Mouse (Mus musculus) heart, postnatal 14 days (tissue): Measurements from ENCODE around the gene Dysf. TPM values are rescaled to one million over a fixed set of nuclear protein-coding genes. Genes with fewer than 3 reads are reported as not detected.

Experiments
- DNase-seq, 2 experiments: peaks; one replicate each; pipeline ENCODE4 v3.0.0; 2021 to 2022
- intact Hi-C: fragments of 180-260 bp; cut with DNase I; formaldehyde crosslinking; loops from one replicate; pipeline ENCODE4 v1.15.1; 2025
- total RNA-seq, 2 experiments: library from RNA; stranded (reverse); gene quantifications; 2 replicates each; pipeline ENCODE4 v1.2.3; 2021

Dysf gene
- total RNA-seq, 2 experiments from 2014 or later = 115 to 119 TPM

GRCm38 (mm10) chr6:84105148-84106022 lies 97.0 kb downstream of the Dysf start:
- intact Hi-C loops = no loop called here
- DNase-seq = peak; percentile 38 to 43

GRCm38 (mm10) chr6:84106082-84106481 lies 97.7 kb downstream of the Dysf start:
- no peak for DNase-seq
- intact Hi-C loops = no loop called here

GRCm38 (mm10) chr6:84110377-84110776 lies 102.0 kb downstream of the Dysf start:
- no peak for DNase-seq
- intact Hi-C loops = no loop called here

DNA sequence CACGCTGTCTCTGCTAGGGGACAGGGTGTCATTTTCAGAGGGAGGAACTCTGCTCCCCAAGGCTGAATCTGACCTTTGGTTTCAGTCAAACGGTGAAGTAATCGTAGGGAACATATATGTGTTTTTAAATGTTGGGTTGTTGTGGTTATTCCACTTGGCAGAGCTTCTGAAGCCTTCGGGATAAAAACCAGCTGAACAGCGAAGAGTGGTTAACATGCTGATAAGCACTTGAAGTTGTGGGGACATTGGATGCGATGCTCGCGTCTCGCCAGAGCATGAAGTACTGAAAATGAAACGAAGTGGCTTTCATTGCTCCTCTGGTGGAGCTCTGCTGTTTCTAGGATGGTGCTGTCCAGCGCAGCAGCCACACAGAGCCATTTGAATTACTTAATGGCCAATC lies 102.7 kb downstream of the Dysf start:
- no peak for DNase-seq
- intact Hi-C loops = no loop called here

DNA sequence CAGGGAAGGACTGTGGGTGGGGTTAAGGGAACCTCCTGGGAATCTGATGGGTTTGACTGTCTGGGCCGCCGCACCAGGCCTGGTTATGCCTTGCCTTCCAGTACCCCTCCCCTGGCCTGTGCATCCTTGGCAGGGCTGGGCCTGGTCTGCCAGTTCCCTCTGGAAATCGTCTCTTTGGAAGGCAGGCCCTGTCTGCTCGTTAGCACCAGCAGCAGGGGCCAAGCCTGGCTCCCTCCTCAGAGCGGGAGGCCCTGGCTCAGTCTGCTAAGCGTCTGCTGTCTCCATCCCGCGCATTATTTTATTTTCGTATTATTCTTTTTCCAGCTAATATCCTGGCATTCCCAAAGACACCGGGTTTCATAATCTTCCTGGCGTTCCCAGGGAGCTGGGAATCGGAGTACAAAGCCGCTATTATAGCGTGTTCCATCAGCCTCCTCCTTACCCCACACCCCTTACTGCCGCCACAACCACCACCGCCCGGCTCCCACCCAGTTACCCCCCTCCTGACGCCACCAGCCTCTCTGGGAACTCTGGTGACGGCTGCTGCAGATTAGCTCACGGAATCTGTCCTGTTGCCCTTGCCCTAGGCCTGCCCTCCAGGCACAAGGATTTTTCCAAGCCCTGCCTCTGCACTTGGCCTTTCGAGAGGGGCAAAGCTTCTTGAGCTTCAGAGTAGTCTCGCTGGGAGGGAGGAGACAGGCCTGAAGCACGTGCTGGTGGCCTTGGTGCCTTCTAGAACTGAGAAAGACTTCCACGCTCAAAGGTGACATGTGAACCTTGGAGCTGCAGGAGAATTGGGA lies 111.5 kb downstream of the Dysf start:
- no peak for DNase-seq

GRCm38 (mm10) chr6:84124609-84125008 lies 116.2 kb downstream of the Dysf start:
- DNase-seq = no peak
- intact Hi-C loops = no loop called here

More for the DNA sequence above, 111.5 kb downstream of the Dysf start:
- intact Hi-C loops = no loop called here

GRCm38 (mm10) chr6:84125101-84125500 lies 116.7 kb downstream of the Dysf start:
- intact Hi-C loops = no loop called here
- no peak for DNase-seq

- no peak for DNase-seq
- intact Hi-C loops = no loop called here
These were observed 119.8 kb downstream of the Dysf start for GRCm38 (mm10) chr6:84128229-84128628.

- intact Hi-C loops = no loop called here
- DNase-seq = no peak
These were observed 122.5 kb downstream of the Dysf start for GRCm38 (mm10) chr6:84130867-84131266.

DNA sequence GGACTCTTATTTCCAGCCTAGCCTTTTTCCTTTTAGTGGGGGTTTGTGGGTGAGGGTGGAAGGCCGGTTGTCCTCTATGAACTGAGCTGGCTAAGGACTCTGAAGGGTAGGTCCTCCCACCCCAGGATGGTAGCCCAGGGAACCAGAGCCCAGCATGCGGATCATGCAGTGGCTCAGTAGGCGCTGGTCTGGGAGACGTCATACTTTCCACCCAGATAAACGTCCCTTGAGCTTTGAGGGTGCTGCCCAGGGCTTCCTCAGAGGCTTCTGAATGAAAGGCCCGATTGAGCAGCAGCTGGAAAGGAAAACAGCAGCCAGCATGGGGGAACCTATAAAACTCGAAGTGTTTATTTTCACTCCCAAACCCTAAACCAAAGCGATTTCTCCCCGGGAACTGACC lies 123.1 kb downstream of the Dysf start:
- DNase-seq = no peak
- intact Hi-C loops = no loop called here

DNA sequence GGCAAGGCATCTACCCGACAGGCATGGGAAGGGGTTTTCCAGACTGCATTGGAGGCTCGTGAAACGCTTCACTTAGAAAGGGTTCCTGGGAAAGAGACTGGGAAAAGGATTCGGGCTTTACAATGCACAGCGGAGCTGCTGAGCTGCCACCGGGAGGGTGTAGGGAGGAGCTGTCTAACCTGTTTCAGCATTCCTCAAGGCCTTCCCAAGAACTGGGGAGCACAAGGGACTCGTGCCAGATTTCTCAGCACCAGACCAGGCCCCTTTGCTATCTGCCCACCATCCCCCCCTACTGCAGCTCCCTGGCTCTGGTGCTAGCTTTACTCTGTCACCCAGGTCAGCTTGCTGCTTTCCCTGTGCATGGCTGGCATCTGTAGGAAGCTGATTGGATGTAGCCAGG lies 124.7 kb downstream of the Dysf start:
- intact Hi-C loops = no loop called here
- no peak for DNase-seq

DNA sequence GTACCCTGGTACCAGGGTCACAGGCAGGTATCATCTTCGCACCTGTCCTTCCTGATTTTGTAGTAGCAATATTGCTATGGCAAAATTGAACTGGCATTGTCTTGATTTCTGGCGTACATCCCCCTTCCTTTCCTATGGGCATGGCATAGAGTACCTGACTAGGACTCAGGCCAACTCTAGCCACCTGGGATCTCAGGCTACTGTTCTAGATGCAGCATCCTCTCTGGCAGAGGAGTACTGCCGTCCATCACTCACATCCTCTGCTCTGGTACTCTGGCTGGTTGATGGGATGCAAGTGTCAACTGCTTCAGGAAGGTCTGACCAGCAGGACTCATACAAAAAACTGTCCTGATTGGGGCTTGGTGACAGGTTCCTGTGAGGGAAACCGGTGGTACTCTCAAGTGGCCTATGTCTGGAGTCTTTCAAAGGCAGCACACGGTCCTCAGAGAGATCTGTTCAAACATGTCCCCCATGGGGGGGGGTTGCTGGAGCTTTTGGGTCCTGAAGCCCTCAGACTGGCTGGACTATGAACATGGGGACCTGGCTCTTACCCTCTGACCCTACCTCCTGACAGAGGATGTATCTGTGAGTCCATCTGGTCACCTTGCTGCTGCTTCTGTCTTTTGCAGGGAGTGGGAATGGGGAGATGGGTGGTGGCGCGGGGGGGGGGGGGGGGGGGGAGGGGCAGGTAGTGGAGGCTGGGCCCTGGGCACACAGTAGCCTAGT lies 125.8 kb downstream of the Dysf start:
- intact Hi-C loops = no loop called here
- no peak for DNase-seq

- no peak for DNase-seq
- intact Hi-C loops = no loop called here
These were observed 126.5 kb downstream of the Dysf start for GRCm38 (mm10) chr6:84134722-84135394.

- DNase-seq = no peak
- intact Hi-C loops = no loop called here
These were observed 127.3 kb downstream of the Dysf start for GRCm38 (mm10) chr6:84135709-84136108.

DNA sequence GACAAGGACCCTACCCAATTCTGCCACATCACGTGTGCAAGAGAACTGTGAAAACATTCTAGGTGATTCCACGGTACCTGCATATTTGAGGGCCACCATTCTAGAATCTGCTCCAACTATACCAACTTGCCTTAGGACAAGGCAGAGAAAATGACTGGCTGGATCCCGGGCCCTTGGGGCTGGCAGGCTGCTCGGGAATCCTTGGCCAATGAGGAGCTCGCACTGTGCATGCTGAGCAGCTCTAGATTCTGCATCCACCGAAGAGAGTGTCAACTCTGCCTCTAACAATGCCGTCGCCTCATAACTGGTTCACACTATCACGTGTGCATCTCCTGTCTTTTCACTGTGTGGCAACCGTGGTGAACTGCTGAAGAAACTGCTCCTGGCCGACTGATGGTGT lies 128.0 kb downstream of the Dysf start:
- DNase-seq = no peak
- intact Hi-C loops = no loop called here

GRCm38 (mm10) chr6:84139932-84140331 lies 131.5 kb downstream of the Dysf start:
- intact Hi-C loops = no loop called here
- DNase-seq = peak; percentile 82 to 85

GRCm38 (mm10) chr6:84142481-84142880 lies 134.1 kb downstream of the Dysf start:
- peak; percentile 55 to 58 for DNase-seq
- intact Hi-C loops = no loop called here

DNA sequence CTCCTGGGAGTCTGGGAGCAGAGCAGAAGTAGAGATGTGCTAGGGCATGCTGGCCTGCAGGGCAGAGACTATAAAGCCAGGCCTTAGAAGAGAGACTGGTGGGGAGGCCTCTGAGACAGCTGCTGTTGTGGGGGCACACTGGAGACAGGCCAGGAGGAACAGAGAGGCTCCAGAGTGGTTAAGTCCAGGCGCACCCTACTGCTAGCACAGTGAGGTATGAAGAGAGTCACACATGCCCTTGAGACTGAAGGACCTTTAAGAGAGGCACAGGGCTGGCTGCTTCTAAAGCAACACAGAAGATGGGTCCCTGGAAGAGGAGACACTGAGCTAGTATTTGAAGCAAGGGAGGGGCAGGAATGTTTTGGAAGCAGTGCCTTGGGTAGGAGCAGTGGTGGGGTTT lies 134.9 kb downstream of the Dysf start:
- intact Hi-C loops = no loop called here
- no peak for DNase-seq

DNA sequence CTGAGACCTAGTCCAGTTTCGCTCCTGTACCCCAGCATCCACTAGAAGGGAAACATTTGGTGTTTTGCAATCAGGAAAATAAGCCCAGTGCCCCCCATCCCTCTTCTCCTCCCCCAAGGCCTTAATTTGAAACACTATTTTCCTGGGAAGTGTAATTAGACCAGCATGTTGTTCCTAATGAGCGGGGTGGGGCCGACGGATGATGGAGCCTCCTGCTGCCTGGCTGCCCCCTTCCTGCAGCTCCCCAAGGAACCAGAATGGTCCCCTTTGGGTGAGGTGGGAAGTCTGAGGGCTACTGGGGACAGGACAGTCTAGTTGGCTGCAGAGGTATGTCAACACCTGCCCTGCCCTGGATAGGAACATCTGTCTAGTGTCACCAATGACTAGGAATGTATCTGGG lies 136.0 kb downstream of the Dysf start:
- DNase-seq = no peak
- intact Hi-C loops = no loop called here

- intact Hi-C loops = loop anchor here (5.0 kb wide), 1 partner anchor 170 kb away; no protein-coding TSS in a partner anchor
- no peak for DNase-seq
These were observed 139.0 kb downstream of the Dysf start for GRCm38 (mm10) chr6:84147206-84148004.
